Mouse (Mus musculus): ENCODE measurements around the gene Kcna7. TPM values are rescaled to one million over a fixed set of nuclear protein-coding genes. Genes with fewer than 3 reads are reported as not detected.

The Kcna7 gene
- polyA plus RNA-seq, 1 experiment from 2014 or later: 0.34 TPM

DNA sequence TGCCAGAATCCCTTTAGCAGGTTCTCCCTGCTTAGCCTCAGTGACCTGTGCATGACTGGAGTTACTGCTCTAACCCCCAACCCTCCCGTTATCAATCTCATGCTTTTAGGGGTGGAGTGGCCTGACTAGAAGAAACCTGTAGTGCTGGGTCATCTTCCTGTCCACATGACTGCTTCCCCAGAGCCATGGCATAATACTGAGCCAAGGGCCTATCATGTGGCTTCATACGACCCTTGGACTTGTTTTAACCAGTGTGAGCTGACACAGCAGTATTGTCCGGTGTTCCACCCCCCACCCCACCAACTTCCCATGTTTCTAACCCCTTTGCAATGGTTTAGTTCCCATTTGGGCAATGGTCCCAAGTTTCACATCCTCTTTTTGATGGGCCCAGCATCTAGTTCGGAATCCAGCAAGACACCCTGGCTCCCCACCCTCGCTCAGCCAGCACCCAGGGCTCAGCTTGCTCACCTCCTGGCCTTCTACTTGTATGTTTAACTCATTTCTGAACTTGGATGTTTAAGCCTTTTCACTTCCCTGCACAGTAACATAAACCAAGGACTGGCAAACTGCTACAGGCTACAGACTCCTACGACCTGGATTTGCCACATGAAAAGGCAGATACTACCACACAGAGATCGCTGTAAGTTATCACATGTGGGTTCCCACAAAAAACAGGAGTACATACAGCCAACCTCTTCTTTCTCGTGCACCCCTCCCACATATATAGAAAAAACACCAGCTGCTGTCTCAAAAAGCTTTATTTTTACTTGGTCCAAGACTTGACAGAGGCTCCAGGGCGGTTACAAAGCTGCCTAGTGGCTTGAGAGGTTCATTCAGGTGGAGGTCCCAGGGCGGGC is 52.0 kb downstream of the Kcna7 start:
- DNase-seq (ENCODE audit: low spot score): no peak

DNA sequence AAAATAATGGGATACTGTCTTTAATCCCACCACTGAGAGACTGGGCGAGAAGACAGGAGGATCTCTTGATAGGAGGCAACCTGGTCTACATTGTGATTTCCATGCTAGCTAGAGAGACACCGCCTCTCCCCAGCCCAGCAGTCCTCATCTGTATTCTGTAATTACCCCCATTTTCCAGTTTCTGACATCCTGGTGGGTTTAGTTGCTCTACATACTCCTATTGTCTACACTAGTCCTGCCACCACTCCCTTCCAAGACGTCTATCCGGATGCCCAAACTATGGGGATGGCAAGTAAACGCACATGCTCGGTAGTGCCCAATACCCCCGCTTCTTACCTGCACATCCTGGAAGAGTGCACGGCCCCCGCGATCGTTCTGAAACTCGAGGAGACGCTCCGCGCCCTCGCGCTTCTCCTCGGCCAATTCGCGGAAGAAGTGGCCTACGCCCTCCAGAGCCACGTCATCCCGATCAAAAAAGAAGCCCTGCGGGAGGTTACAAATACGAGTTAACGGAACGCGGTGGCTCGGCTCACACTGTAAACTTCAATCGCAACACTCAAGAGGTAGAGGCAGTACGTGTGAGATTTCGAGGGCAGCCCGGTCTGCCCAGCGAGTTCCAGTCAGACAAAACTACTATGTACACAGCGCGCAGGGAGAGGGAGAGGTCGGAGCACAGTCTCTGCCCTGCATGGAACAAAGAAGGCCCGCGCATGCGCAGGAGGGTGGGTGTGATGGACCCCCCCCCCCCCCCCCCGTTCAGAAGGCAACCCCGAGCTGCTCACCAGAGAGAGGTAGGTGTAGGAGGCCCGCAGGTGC is 53.5 kb downstream of the Kcna7 start:
- DNase-seq (ENCODE audit: low spot score): peak; percentile 89

Small RNA genes within 50 kb of the gene (microRNA-seq; reads per million reads assigned to microRNA genes)
- gene Gm22133 (ENCODE audit: borderline number of aligned reads): not detected

Other genes with a start within 250 kb of the Kcna7 start
- 0.06 TPM in 1 of 2 replicates, not detected in the other for gene Slc17a7, start 241.7 kb upstream of the Kcna7 start, polyA plus RNA-seq (2015; fragmentation: Nextera tagmentation; extraction: Ambion mirVana)
- gene Gfy, start 226.1 kb upstream of the Kcna7 start, polyA plus RNA-seq (2015; fragmentation: Nextera tagmentation; extraction: Ambion mirVana): not detected in 2 replicates
- not detected in 2 replicates for gene Pth2, start 224.7 kb upstream of the Kcna7 start, polyA plus RNA-seq (2015; fragmentation: Nextera tagmentation; extraction: Ambion mirVana)
- 0.20 and 0.37 TPM in 2 replicates for gene Ccdc155, start 200.8 kb upstream of the Kcna7 start, polyA plus RNA-seq (2015; fragmentation: Nextera tagmentation; extraction: Ambion mirVana)
- 5.1 and 7.6 TPM in 2 replicates for gene Dkkl1, start 193.5 kb upstream of the Kcna7 start, polyA plus RNA-seq (2015; fragmentation: Nextera tagmentation; extraction: Ambion mirVana)
- gene Tead2, start 189.9 kb upstream of the Kcna7 start, polyA plus RNA-seq (2015; fragmentation: Nextera tagmentation; extraction: Ambion mirVana): 4.8 and 5.1 TPM in 2 replicates
- gene Cd37, start 166.5 kb upstream of the Kcna7 start, polyA plus RNA-seq (2015; fragmentation: Nextera tagmentation; extraction: Ambion mirVana): 143 and 146 TPM in 2 replicates
- 0.17 TPM in 1 of 2 replicates, not detected in the other for gene Slc6a16, start 164.6 kb upstream of the Kcna7 start, polyA plus RNA-seq (2015; fragmentation: Nextera tagmentation; extraction: Ambion mirVana)
- gene Slc6a21, start 128.1 kb upstream of the Kcna7 start, polyA plus RNA-seq (2015; fragmentation: Nextera tagmentation; extraction: Ambion mirVana): 0.08 TPM in 1 of 2 replicates, not detected in the other
- gene Trpm4, start 71.9 kb upstream of the Kcna7 start, polyA plus RNA-seq (2015; fragmentation: Nextera tagmentation; extraction: Ambion mirVana): 4.9 and 5.2 TPM in 2 replicates
- gene Hrc, start 70.4 kb upstream of the Kcna7 start, polyA plus RNA-seq (2015; fragmentation: Nextera tagmentation; extraction: Ambion mirVana): 0.08 and 0.09 TPM in 2 replicates
- 0.27 and 0.49 TPM in 2 replicates for gene Ppfia3, start 38.6 kb upstream of the Kcna7 start, polyA plus RNA-seq (2015; fragmentation: Nextera tagmentation; extraction: Ambion mirVana)
- gene Lin7b, start 35.1 kb upstream of the Kcna7 start, polyA plus RNA-seq (2015; fragmentation: Nextera tagmentation; extraction: Ambion mirVana): 0.49 and 0.79 TPM in 2 replicates
- 198 and 222 TPM in 2 replicates for gene Snrnp70, start 9.9 kb upstream of the Kcna7 start, polyA plus RNA-seq (2015; fragmentation: Nextera tagmentation; extraction: Ambion mirVana)
- 3.9 and 4.2 TPM in 2 replicates for gene Ntf5, start 8.0 kb downstream of the Kcna7 start, polyA plus RNA-seq (2015; fragmentation: Nextera tagmentation; extraction: Ambion mirVana)
- gene Lhb, start 15.2 kb downstream of the Kcna7 start, polyA plus RNA-seq (2015; fragmentation: Nextera tagmentation; extraction: Ambion mirVana): not detected in 2 replicates
- gene Gys1, start 29.2 kb downstream of the Kcna7 start, polyA plus RNA-seq (2015; fragmentation: Nextera tagmentation; extraction: Ambion mirVana): 9.4 and 10.5 TPM in 2 replicates
- gene Ruvbl2, start 32.4 kb downstream of the Kcna7 start, polyA plus RNA-seq (2015; fragmentation: Nextera tagmentation; extraction: Ambion mirVana): 129 and 143 TPM in 2 replicates
- 3,702 and 3,772 TPM in 2 replicates for gene Ftl1, start 54.2 kb downstream of the Kcna7 start, polyA plus RNA-seq (2015; fragmentation: Nextera tagmentation; extraction: Ambion mirVana)
- 177 and 178 TPM in 2 replicates for gene Bax, start 61.2 kb downstream of the Kcna7 start, polyA plus RNA-seq (2015; fragmentation: Nextera tagmentation; extraction: Ambion mirVana)
- 2.6 and 2.8 TPM in 2 replicates for gene Tulp2, start 76.2 kb downstream of the Kcna7 start, polyA plus RNA-seq (2015; fragmentation: Nextera tagmentation; extraction: Ambion mirVana)
- not detected in 2 replicates for gene Gm45808, start 81.2 kb downstream of the Kcna7 start, polyA plus RNA-seq (2015; fragmentation: Nextera tagmentation; extraction: Ambion mirVana)
- gene Dhdh, start 83.2 kb downstream of the Kcna7 start, polyA plus RNA-seq (2015; fragmentation: Nextera tagmentation; extraction: Ambion mirVana): 1.1 and 1.5 TPM in 2 replicates
- 110 and 111 TPM in 2 replicates for gene Nucb1, start 104.8 kb downstream of the Kcna7 start, polyA plus RNA-seq (2015; fragmentation: Nextera tagmentation; extraction: Ambion mirVana)
- gene Ppp1r15a, start 120.6 kb downstream of the Kcna7 start, polyA plus RNA-seq (2015; fragmentation: Nextera tagmentation; extraction: Ambion mirVana): 16.2 and 17.2 TPM in 2 replicates
- gene Plekha4, start 120.7 kb downstream of the Kcna7 start, polyA plus RNA-seq (2015; fragmentation: Nextera tagmentation; extraction: Ambion mirVana): 3.3 and 4.6 TPM in 2 replicates
- gene Hsd17b14, start 149.2 kb downstream of the Kcna7 start, polyA plus RNA-seq (2015; fragmentation: Nextera tagmentation; extraction: Ambion mirVana): 1.1 and 1.2 TPM in 2 replicates
- 86.5 and 87.3 TPM in 2 replicates for gene Bcat2, start 164.5 kb downstream of the Kcna7 start, polyA plus RNA-seq (2015; fragmentation: Nextera tagmentation; extraction: Ambion mirVana)
- 17.5 and 20.5 TPM in 2 replicates for gene Fgf21, start 209.8 kb downstream of the Kcna7 start, polyA plus RNA-seq (2015; fragmentation: Nextera tagmentation; extraction: Ambion mirVana)
- 1.4 and 3.2 TPM in 2 replicates for gene Fut1, start 211.6 kb downstream of the Kcna7 start, polyA plus RNA-seq (2015; fragmentation: Nextera tagmentation; extraction: Ambion mirVana)
- 0.08 and 0.16 TPM in 2 replicates for gene Izumo1, start 216.2 kb downstream of the Kcna7 start, polyA plus RNA-seq (2015; fragmentation: Nextera tagmentation; extraction: Ambion mirVana)
- gene Rasip1, start 221.8 kb downstream of the Kcna7 start, polyA plus RNA-seq (2015; fragmentation: Nextera tagmentation; extraction: Ambion mirVana): 2.9 and 4.4 TPM in 2 replicates
- gene Mamstr, start 234.3 kb downstream of the Kcna7 start, polyA plus RNA-seq (2015; fragmentation: Nextera tagmentation; extraction: Ambion mirVana): 1.6 and 1.9 TPM in 2 replicates